ENCODE assay signal across 19 mouse cellular contexts in genomic region chr12:8366688-8367087, GRCm38 (mm10).
"Had no signal": no experiment of that assay in that cellular context is flagged by ENCODE, and none has a peak within 500 bp of the region (broad histone marks: within the 10 kb centered on the region; RNA-seq: fewer than 3 reads in every experiment).

No protein-coding gene starts in this region.

- H3K4me3 ChIP-seq: lung, embryonic 15.5 days; midbrain, embryonic 10.5 days; midbrain, embryonic 12.5 days; myocyte; neural tube, embryonic 13.5 days; neural tube, embryonic 15.5 days had no signal

- DNase-seq: lung, adult 18-20 months; lung, postnatal 10 days; lung, postnatal 4 days; midbrain, embryonic 14.5 days; retina, postnatal 1 day; right cerebral cortex, adult 18-20 months; right cerebral cortex, postnatal 25 days; right cerebral cortex, postnatal 4 days; thymus, adult 2 months; thymus, postnatal 25 days; thymus, postnatal 4 days had no signal

- H3K27ac ChIP-seq: liver, embryonic 14.5 days; lung, embryonic 15.5 days; midbrain, embryonic 12.5 days; neural tube, embryonic 13.5 days; neural tube, embryonic 15.5 days had no signal

- ATAC-seq: midbrain, embryonic 16.5 days had no signal

- H3K4me2 ChIP-seq: lung, embryonic 15.5 days; midbrain, embryonic 12.5 days; neural tube, embryonic 13.5 days; neural tube, embryonic 15.5 days had no signal

- H3K9ac ChIP-seq: liver, embryonic 14.5 days; lung, embryonic 15.5 days; midbrain, embryonic 12.5 days; neural tube, embryonic 13.5 days; neural tube, embryonic 15.5 days had no signal

- H3K9me3 ChIP-seq: lung, embryonic 15.5 days; midbrain, embryonic 10.5 days; midbrain, embryonic 12.5 days; neural tube, embryonic 13.5 days; neural tube, embryonic 15.5 days had no signal

- H3K36me3 ChIP-seq: lung, embryonic 15.5 days; midbrain, embryonic 10.5 days; midbrain, embryonic 12.5 days; neural tube, embryonic 13.5 days; neural tube, embryonic 15.5 days had no signal

- H3K27me3 ChIP-seq: lung, embryonic 15.5 days; midbrain, embryonic 12.5 days; neural tube, embryonic 13.5 days had no signal
